Mouse (Mus musculus): ENCODE data around the gene 4833439L19Rik. TPM values are rescaled to one million over a fixed set of nuclear protein-coding genes. Genes with fewer than 3 reads are reported as not detected.

The 4833439L19Rik gene
- polyA plus RNA-seq, 1 experiment, result 49.2 TPM

- no peak overlapping the region for H3K4me3 ChIP-seq (ENCODE audit: insufficient read depth, low read length)
- no peaks in the 10 kb centered on the region for H3K4me1 ChIP-seq (ENCODE audit: control insufficient read depth, insufficient read depth, low read length)
- TF ChIP-seq CTCF (IDR thresholded peaks at IDR 0.05; ENCODE audit: low read depth, low read length) (no peak), POLR2A (IDR thresholded peaks at IDR 0.05; ENCODE audit: borderline replicate concordance, low read depth, low read length) (no peak)
- H3K27ac ChIP-seq (ENCODE audit: insufficient read depth, low read depth, low read length), result no peak overlapping the region
These were observed 9.1 kb downstream of the 4833439L19Rik start for GRCm38 (mm10) chr13:54556176-54556575.

GRCm38 (mm10) chr13:54548036-54548435, 17.2 kb downstream of the 4833439L19Rik start:
- H3K4me1 ChIP-seq (ENCODE audit: control insufficient read depth, insufficient read depth, low read length), result no peaks in the 10 kb centered on the region
- TF ChIP-seq POLR2A (IDR thresholded peaks at IDR 0.05; ENCODE audit: borderline replicate concordance, low read depth, low read length) (no peak), CTCF (IDR thresholded peaks at IDR 0.05; ENCODE audit: low read depth, low read length) (no peak)
- H3K27ac ChIP-seq (ENCODE audit: insufficient read depth, low read depth, low read length), result no peak overlapping the region
- no peak overlapping the region for H3K4me3 ChIP-seq (ENCODE audit: insufficient read depth, low read length)

DNA sequence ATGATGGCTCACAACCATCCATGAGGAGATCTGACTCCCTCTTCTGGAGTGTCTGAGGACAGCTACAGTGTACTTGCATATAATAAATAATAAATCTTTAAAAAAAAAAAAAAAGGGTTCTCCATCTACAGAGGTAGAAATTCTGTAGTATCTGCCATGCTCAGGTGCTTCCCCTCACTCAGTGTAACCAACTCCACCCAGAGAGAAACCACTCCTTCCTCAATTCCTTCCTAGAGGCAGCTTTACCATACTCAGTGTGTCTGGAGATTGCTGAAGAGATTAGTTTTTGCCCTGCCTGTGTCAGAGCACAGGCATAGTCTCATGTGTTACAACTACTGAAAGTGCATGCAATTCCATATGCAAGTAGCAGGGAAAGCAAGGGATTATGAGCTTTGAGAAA, 33.1 kb downstream of the 4833439L19Rik start:
- TF ChIP-seq POLR2A (IDR thresholded peaks at IDR 0.05; ENCODE audit: borderline replicate concordance, low read depth, low read length) (no peak), CTCF (IDR thresholded peaks at IDR 0.05; ENCODE audit: low read depth, low read length) (no peak)
- H3K27ac ChIP-seq (ENCODE audit: insufficient read depth, low read depth, low read length), result no peak overlapping the region
- 0 out of 2 replicates have a peak, but pooled peaks cover 3% of the 10 kb centered on the region for H3K4me1 ChIP-seq (ENCODE audit: control insufficient read depth, insufficient read depth, low read length)
- H3K4me3 ChIP-seq (ENCODE audit: insufficient read depth, low read length), result no peak overlapping the region

DNA sequence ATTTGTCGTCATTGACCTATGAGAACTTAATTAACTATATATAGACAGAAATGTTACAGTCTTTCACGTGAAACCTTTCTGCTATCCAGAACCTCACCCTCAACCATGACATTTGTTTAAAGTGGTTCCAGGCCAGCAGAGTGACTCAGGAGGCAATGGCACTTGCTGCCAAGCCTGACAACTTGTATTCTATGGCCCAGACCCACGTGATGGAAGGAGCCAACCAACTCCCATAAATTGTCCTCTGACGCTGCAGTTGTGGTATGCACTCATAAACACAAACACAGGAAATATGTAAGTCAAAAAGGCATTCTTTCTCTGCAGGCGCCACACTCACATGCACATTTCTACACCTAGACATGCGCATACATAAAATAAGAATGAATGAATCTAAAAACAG, 38.1 kb downstream of the 4833439L19Rik start:
- H3K4me1 ChIP-seq (ENCODE audit: control insufficient read depth, insufficient read depth, low read length), result no peaks in the 10 kb centered on the region
- no peak overlapping the region for H3K27ac ChIP-seq (ENCODE audit: insufficient read depth, low read depth, low read length)
- TF ChIP-seq POLR2A (IDR thresholded peaks at IDR 0.05; ENCODE audit: borderline replicate concordance, low read depth, low read length) (no peak), CTCF (IDR thresholded peaks at IDR 0.05; ENCODE audit: low read depth, low read length) (no peak)
- no peak overlapping the region for H3K4me3 ChIP-seq (ENCODE audit: insufficient read depth, low read length)

DNA sequence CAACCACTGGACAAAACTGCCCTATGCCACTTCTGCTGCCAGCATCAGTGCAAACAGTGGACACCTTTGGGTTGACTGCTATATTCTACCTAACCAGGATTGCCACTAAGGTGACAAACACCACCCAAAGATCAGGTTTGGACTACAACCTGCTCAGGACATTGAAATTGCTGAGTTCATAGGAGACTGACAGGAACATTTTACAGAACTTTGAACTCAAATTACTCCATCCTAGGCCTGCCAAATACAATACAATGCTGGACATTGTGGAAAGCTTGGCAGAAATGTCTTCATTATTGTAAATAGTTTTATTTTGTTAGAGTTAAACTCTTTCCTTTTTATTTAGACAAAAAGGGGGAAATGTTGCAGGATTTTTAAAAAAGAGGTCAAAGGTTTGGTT, 44.1 kb downstream of the 4833439L19Rik start:
- no peak overlapping the region for H3K4me3 ChIP-seq (ENCODE audit: insufficient read depth, low read length)
- H3K27ac ChIP-seq (ENCODE audit: insufficient read depth, low read depth, low read length), result no peak overlapping the region
- TF ChIP-seq POLR2A (IDR thresholded peaks at IDR 0.05; ENCODE audit: borderline replicate concordance, low read depth, low read length), result no peak
- TF ChIP-seq CTCF (IDR thresholded peaks at IDR 0.05; ENCODE audit: low read depth, low read length), result no peak
- H3K4me1 ChIP-seq (ENCODE audit: control insufficient read depth, insufficient read depth, low read length), result no peaks in the 10 kb centered on the region

- TF ChIP-seq CTCF (IDR thresholded peaks at IDR 0.05; ENCODE audit: low read depth, low read length) (peak; percentile 39; the same call in 1 of the 2 replicates), POLR2A (IDR thresholded peaks at IDR 0.05; ENCODE audit: borderline replicate concordance, low read depth, low read length) (no peak)
- H3K4me1 ChIP-seq (ENCODE audit: control insufficient read depth, insufficient read depth, low read length), result no peaks in the 10 kb centered on the region
- no peak overlapping the region for H3K4me3 ChIP-seq (ENCODE audit: insufficient read depth, low read length)
- no peak overlapping the region for H3K27ac ChIP-seq (ENCODE audit: insufficient read depth, low read depth, low read length)
These were observed 45.0 kb downstream of the 4833439L19Rik start for GRCm38 (mm10) chr13:54520221-54520620.

DNA sequence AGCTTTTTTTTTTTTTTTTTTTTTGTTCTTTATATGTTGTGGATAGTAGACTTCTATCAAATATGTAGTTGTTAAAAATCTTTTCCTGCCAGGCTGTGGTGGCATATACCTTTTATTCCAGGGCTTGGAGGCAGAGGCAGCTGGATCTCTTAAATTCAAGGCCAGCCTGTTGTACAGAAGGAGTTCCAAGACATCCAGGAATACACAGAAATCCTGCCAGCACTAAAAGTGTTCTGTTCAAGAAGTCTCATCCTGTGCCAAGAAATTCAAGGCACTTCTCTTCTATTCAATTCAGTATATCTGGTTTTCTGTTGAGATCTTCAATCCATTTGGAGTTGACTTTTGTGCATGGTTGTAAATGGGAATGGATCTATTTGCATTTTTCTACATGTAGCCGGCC, 59.3 kb downstream of the 4833439L19Rik start:
- TF ChIP-seq CTCF (IDR thresholded peaks at IDR 0.05; ENCODE audit: low read depth, low read length) (no peak), POLR2A (IDR thresholded peaks at IDR 0.05; ENCODE audit: borderline replicate concordance, low read depth, low read length) (no peak)
- Histone ChIP-seq H3K4me3 (ENCODE audit: insufficient read depth, low read length) (no peak overlapping the region), H3K4me1 (ENCODE audit: control insufficient read depth, insufficient read depth, low read length) (peaks cover 2% of the 10 kb centered on the region; the same call in 1 of the 2 replicates), H3K27ac (ENCODE audit: insufficient read depth, low read depth, low read length) (no peak overlapping the region)

DNA sequence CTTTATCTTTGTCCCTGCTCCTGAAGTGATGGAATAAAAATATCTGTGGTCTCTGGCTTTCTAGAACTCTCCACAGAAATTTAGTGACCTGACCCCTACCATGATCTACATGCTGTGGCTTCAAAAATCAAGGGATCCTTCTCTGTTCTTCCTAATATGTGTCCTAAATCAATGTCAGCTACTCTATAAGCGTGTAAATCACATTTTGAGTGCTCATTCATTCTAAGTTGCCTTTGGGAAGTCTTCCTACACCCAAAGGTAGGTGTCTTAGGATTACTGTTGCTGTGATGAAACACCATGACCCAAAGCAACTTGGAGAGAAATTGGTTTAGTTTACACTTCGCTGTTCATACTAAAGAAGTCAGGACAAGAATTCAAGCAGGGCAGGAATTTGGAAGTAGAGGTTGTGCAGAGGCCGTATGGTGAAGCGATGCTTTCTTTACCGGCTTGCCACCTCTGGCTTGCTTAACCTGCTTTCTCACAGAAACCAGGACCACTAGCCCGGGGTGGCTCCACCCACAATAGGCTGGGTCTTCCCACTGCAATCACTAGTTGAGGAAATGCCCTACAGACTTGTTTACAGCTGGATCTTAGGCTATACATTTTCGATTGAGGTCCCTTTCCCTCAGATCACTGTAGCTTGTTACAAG, 60.5 kb downstream of the 4833439L19Rik start:
- Histone ChIP-seq H3K4me3 (ENCODE audit: insufficient read depth, low read length) (peak overlapping the region; percentile 81), H3K27ac (ENCODE audit: insufficient read depth, low read depth, low read length) (peak overlapping the region; percentile 19; the same call in 1 of the 2 replicates), H3K4me1 (ENCODE audit: control insufficient read depth, insufficient read depth, low read length) (peaks cover 2% of the 10 kb centered on the region; the same call in 1 of the 2 replicates)
- no peak for TF ChIP-seq POLR2A (IDR thresholded peaks at IDR 0.05; ENCODE audit: borderline replicate concordance, low read depth, low read length)
- TF ChIP-seq CTCF (IDR thresholded peaks at IDR 0.05; ENCODE audit: low read depth, low read length), result no peak

DNA sequence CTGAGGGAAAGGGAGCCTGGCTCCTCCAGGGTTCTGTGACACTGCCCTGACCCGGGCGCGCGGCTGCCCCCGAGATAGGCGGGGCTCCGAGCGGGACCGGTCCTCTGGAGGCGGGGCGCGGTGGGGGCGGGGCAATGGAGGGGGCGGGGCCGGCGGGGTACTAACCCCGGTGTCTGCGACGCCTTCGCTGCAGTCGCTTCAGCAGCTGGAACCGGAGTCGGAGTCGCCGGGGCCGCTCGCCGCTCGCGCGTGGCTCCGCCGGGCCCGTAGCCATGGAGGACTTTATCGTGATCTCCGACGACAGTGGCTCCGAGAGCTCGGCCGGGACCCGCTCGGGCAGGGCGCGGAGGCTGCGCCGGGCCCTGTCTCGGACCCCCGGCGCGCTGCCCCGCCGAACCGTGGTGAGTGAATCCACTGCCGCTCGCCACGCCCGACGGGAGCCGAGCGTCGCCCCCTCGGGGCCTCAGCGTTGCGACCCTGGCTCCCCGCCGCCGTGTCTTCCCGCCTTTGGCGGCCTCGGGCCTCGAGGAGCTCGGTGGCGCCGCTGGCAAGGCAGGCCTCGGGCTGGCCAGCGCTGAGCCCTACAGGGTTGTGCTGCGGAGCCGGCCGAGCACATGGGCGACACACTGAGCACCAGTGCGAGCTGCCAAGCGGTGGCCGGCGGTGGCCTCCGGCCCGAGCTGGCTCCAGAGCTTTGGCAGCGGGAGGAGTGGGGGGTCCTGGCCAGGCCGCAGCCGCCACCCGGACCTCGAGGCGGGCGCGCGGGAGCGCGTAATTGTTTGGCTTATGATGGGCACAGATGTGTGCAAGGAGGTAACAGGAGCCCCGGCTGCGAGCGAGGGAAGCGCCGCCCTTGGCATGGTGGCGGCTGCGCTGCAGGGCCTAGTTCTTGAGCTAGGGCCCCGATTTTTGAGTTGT, 61.4 kb downstream of the 4833439L19Rik start, which contains the start of gene Simc1:
Simc1 (plus strand) TSS at position 176 of the 918 bp plus-strand sequence.
- Histone ChIP-seq H3K27ac (ENCODE audit: insufficient read depth, low read depth, low read length) (peak within 1 kb of the TSS; percentile 19), H3K4me3 (ENCODE audit: insufficient read depth, low read length) (peak within 1 kb of the TSS; percentile 81), H3K4me1 (ENCODE audit: control insufficient read depth, insufficient read depth, low read length) (peaks cover 2% of the 10 kb centered on the region; the same call in 1 of the 2 replicates)
- TF ChIP-seq CTCF (IDR thresholded peaks at IDR 0.05; ENCODE audit: low read depth, low read length), result no peak
- peak; percentile 54; the same call in 1 of the 2 replicates for TF ChIP-seq POLR2A (IDR thresholded peaks at IDR 0.05; ENCODE audit: borderline replicate concordance, low read depth, low read length)

- Histone ChIP-seq H3K4me3 (ENCODE audit: insufficient read depth, low read length) (peak overlapping the region; percentile 69), H3K27ac (ENCODE audit: insufficient read depth, low read depth, low read length) (no peak overlapping the region), H3K4me1 (ENCODE audit: control insufficient read depth, insufficient read depth, low read length) (peaks cover 2% of the 10 kb centered on the region; the same call in 1 of the 2 replicates)
- TF ChIP-seq POLR2A (IDR thresholded peaks at IDR 0.05; ENCODE audit: borderline replicate concordance, low read depth, low read length) (no peak), CTCF (IDR thresholded peaks at IDR 0.05; ENCODE audit: low read depth, low read length) (no peak)
These were observed 62.0 kb downstream of the 4833439L19Rik start for GRCm38 (mm10) chr13:54503278-54503603.

Measured in bone marrow macrophage, adult 2 months (primary cell).